Comparison of ENCODE assay signal across 19 mouse cellular contexts in the genomic region with DNA sequence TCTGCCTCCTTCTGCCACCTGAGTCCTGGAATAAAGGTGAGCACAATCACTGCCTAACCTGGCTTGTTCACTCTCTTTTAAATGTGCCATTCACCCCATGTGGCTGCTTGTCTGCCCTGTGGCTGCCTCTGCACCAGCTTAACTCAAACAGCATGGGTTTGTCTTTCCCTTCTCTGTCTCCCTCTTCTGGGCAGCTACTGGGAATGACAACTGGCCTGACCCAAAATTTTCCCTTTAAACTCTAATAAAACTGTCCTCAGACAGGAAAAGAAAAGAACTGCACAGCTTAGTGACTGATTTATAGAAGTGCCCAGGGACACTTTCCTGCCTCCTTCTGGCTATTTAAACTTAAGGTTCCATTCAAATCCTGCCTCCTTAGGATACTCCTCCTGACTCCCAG. TPM values are rescaled to one million over a fixed set of nuclear protein-coding genes. Genes with fewer than 3 reads are reported as not detected.
"Had no signal": no experiment of that assay in that cellular context is flagged by ENCODE, and none has a peak within 500 bp of the region (broad histone marks: within the 10 kb centered on the region; RNA-seq: fewer than 3 reads in every experiment).

No protein-coding gene starts in this region.

RNA-seq across cellular contexts. Expression of a gene that starts 12.3 kb away (rescaled TPM):
- total RNA-seq: layer of hippocampus, postnatal 14 days; left cerebral cortex, postnatal 25 days; megakaryocyte, adult 5-6 weeks had no signal
- polyA plus RNA-seq: intestine, embryonic 15.5 days; kidney, embryonic 16.5 days; limb, embryonic 10.5 days; limb, embryonic 13.5 days; liver, embryonic 12.5 days; liver, embryonic 16.5 days; lung, embryonic 14.5 days; lung, postnatal 0 days; macrophage; midbrain, embryonic 10.5 days; midbrain, embryonic 13.5 days; midbrain, embryonic 16.5 days; neural tube, embryonic 11.5 days; neural tube, embryonic 14.5 days; stomach, embryonic 14.5 days; thymus, postnatal 0 days had no signal

RNA-seq across cellular contexts. Expression of a gene that starts 20.5 kb away (rescaled TPM):
- total RNA-seq: layer of hippocampus, postnatal 14 days; left cerebral cortex, postnatal 25 days; megakaryocyte, adult 5-6 weeks had no signal
- polyA plus RNA-seq: intestine, embryonic 15.5 days; kidney, embryonic 16.5 days; limb, embryonic 10.5 days; limb, embryonic 13.5 days; liver, embryonic 12.5 days; liver, embryonic 16.5 days; lung, embryonic 14.5 days; lung, postnatal 0 days; macrophage; midbrain, embryonic 10.5 days; midbrain, embryonic 13.5 days; midbrain, embryonic 16.5 days; neural tube, embryonic 11.5 days; neural tube, embryonic 14.5 days; stomach, embryonic 14.5 days; thymus, postnatal 0 days had no signal

RNA-seq across cellular contexts. Expression of a gene that starts 27.4 kb away (rescaled TPM):
- total RNA-seq: layer of hippocampus, postnatal 14 days; left cerebral cortex, postnatal 25 days; megakaryocyte, adult 5-6 weeks had no signal
- polyA plus RNA-seq: intestine, embryonic 15.5 days; kidney, embryonic 16.5 days; limb, embryonic 10.5 days; limb, embryonic 13.5 days; liver, embryonic 12.5 days; liver, embryonic 16.5 days; lung, embryonic 14.5 days; lung, postnatal 0 days; macrophage; midbrain, embryonic 10.5 days; midbrain, embryonic 13.5 days; midbrain, embryonic 16.5 days; neural tube, embryonic 11.5 days; neural tube, embryonic 14.5 days; stomach, embryonic 14.5 days; thymus, postnatal 0 days had no signal

RNA-seq across cellular contexts. Expression of a gene that starts 44.4 kb away (rescaled TPM):
- total RNA-seq: layer of hippocampus, postnatal 14 days; left cerebral cortex, postnatal 25 days; megakaryocyte, adult 5-6 weeks had no signal
- polyA plus RNA-seq: intestine, embryonic 15.5 days; kidney, embryonic 16.5 days; limb, embryonic 10.5 days; limb, embryonic 13.5 days; liver, embryonic 12.5 days; liver, embryonic 16.5 days; lung, embryonic 14.5 days; lung, postnatal 0 days; macrophage; midbrain, embryonic 10.5 days; midbrain, embryonic 13.5 days; midbrain, embryonic 16.5 days; neural tube, embryonic 11.5 days; neural tube, embryonic 14.5 days; stomach, embryonic 14.5 days; thymus, postnatal 0 days had no signal
